Mouse (Mus musculus) intestine, postnatal 0 days (tissue): ENCODE results near the gene 1700129C05Rik. TPM values are rescaled to one million over a fixed set of nuclear protein-coding genes. Genes with fewer than 3 reads are reported as not detected.

Experiments
- ATAC-seq: fragments of 200-750 bp; cut with Nextera tagmentation; 2 replicates; pipeline ENCODE4 v1.8.0; 2017; ENCODE audit warnings: mild to moderate bottlenecking, moderate TSS enrichment, moderate library complexity
- H3K27ac ChIP-seq: fragments of 300-500 bp; sonication (generic); 2 replicates; pipeline ENCODE4 v1.5.1; 2014; ENCODE audit warnings: mild to moderate bottlenecking, low read depth, low read length, moderate library complexity
- H3K27me3 ChIP-seq: fragments of 300-500 bp; sonication (generic); replicated peaks from 2 replicates; pipeline ENCODE4 v1.6.1; 2014; ENCODE audit warnings: low read length, mixed read lengths; ENCODE audit not compliant: control insufficient read depth, insufficient read depth
- H3K36me3 ChIP-seq: fragments of 300-500 bp; sonication (generic); 2 replicates; pipeline ENCODE4 v1.6.1; 2014; ENCODE audit warnings: mild to moderate bottlenecking, moderate library complexity; ENCODE audit not compliant: control insufficient read depth, insufficient read depth
- H3K4me1 ChIP-seq: fragments of 300-500 bp; sonication (generic); replicated peaks from 2 replicates; pipeline ENCODE4 v1.6.1; 2014; ENCODE audit warnings: antibody characterized with exemption, low read length, mixed read lengths; ENCODE audit not compliant: control insufficient read depth, insufficient read depth
- H3K4me2 ChIP-seq: fragments of 300-500 bp; sonication (generic); replicated peaks from 2 replicates; pipeline ENCODE4 v1.6.1; 2014; ENCODE audit warnings: low read depth, mild to moderate bottlenecking, moderate library complexity
- H3K4me3 ChIP-seq: fragments of 300-500 bp; sonication (generic); 2 replicates; pipeline ENCODE4 v1.5.1; 2014; ENCODE audit warnings: low read depth, low read length
- H3K9ac ChIP-seq: fragments of 300-500 bp; sonication (generic); 2 replicates; pipeline ENCODE4 v1.6.1; 2014; ENCODE audit warnings: mild to moderate bottlenecking, low read depth, low read length
- H3K9me3 ChIP-seq: fragments of 300-500 bp; sonication (generic); 2 replicates; pipeline ENCODE4 v1.6.1; 2016; ENCODE audit warnings: mixed run types; ENCODE audit not compliant: control insufficient read depth
- CTCF ChIP-seq: sonication (generic); IDR thresholded peaks from 2 replicates; pipeline ENCODE4 v1.5.1; 2016; ENCODE audit warnings: low read depth, mild to moderate bottlenecking, control low read depth, antibody characterized with exemption, moderate library complexity
- WGBS: fragments of 180-500 bp; shearing (Covaris S2); extraction: QIAGEN DNeasy Blood & Tissue Kit; methylation state at CpG from one replicate; pipeline ENCODE4 v1.1.7; 2014; 5-methylcytosine and 5-hydroxymethylcytosine counted together
- polyA plus RNA-seq: library from polyadenylated mRNA; unstranded; fragments of >200 nt; fragmentation: Nextera tagmentation; extraction: Ambion mirVana; gene quantifications from 2 replicates; pipeline ENCODE4 v1.2.1, GENCODE M21; 2015

The 1700129C05Rik gene
- not detected in 2 replicates for polyA plus RNA-seq

DNA sequence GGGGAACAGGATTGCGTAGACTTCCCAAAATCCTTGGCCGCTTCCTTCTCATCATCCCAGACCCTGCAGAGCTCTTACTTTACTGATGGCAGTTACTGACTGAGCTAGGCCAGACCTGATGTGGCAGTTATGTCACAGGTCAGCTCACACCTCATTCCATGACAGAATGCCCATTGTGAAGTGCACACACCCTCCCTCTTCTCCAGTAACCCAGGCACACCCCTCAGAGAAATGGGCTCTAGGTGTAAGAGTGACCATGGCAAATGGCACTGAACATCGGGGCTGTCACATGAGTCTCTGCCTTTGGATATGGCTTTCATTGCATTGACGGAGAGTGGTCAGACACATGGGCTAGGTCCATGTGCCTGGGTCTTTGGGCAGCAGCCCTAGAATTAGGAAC lies at the start of gene 1700129C05Rik:
TSS of gene 1700129C05Rik (minus strand) at position 101 of the 400 bp plus-strand sequence.
- no peak for TF ChIP-seq CTCF

DNA sequence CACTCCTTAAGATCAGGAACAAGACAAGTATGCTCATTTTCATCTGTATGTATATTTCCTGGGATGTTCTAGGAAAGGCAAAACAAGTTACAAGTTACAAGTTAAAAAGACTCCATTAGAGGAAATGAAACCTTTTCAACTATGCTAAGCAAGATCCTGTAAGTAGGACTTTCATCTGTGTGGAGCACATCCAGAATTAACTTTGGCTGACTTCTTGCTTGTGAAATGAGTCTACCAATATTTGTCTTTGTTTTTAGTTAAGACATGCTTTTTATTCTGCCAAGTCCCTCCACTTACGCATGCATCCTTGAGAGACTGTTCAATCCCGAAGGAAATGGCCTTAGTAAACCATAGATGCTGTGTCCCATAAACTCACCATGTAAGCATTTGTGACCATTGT lies 43.4 kb upstream of the 1700129C05Rik start:
- Histone ChIP-seq H3K27ac (no peak overlapping the region), H3K27me3 (no peaks in the 10 kb centered on the region), H3K4me2 (no peak overlapping the region), H3K36me3 (no peaks in the 10 kb centered on the region), H3K4me3 (no peak overlapping the region), H3K4me1 (no peaks in the 10 kb centered on the region), H3K9me3 (no peaks in the 10 kb centered on the region), H3K9ac (no peak overlapping the region)
- TF ChIP-seq CTCF: no peak
- WGBS: 85% methylated on average over 2 of the region's 2 CpGs
- ATAC-seq: no peak

More for the DNA sequence above, at the start of gene 1700129C05Rik:
- H3K27me3 ChIP-seq: no peaks in the 10 kb centered on the region
- WGBS: 95% methylated on average over 4 of the region's 4 CpGs
- H3K36me3 ChIP-seq: no peaks in the 10 kb centered on the region
- H3K9me3 ChIP-seq: no peaks in the 10 kb centered on the region
- no peak for ATAC-seq
- H3K9ac ChIP-seq: no peak within 1 kb of the TSS
- no peak within 1 kb of the TSS for H3K4me3 ChIP-seq
- no peak within 1 kb of the TSS for H3K4me2 ChIP-seq
- H3K4me1 ChIP-seq: no peaks in the 10 kb centered on the region
- H3K27ac ChIP-seq: no peak within 1 kb of the TSS

DNA sequence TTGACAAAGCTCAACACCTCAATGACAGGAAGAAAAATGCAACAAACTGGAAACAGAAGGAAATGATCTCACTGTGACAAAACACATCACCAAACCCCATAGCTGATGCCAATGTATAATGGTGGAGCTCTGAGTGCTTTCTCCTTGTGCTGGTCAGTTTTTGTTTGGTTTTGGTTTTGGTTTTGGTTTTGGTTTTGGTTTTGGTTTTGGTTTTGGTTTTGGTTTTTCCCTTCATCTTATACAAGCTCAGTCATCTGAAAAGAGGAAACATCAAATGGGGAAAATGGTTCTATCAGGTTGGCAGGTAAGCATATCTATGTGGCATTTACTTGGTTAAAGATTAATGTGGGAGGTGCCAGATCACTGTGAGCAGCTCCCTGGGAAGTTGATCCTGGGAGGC lies 42.8 kb upstream of the 1700129C05Rik start:
- Histone ChIP-seq H3K27me3 (no peaks in the 10 kb centered on the region), H3K9ac (no peak overlapping the region), H3K9me3 (no peaks in the 10 kb centered on the region), H3K36me3 (no peaks in the 10 kb centered on the region), H3K4me1 (no peaks in the 10 kb centered on the region), H3K4me2 (no peak overlapping the region), H3K27ac (no peak overlapping the region), H3K4me3 (no peak overlapping the region)
- TF ChIP-seq CTCF: no peak
- no peak for ATAC-seq

DNA sequence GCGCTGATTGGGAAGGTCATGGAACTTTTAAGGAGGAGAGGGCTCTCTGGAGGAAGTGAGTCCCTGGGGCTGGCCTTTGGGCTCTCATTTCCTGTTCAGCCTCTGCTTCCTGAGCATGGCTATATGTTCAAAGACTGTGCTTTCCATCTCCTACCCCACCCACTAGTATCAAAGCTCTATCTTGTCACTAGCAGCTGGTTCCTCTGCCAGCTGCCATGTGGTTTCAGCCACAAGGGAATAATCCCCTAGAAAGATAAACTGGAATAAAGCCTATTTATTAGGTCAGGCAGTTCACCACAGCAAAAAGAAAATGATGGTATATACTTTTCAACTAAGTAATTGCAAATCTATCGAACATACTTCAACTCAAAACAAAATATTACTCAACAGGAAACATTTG lies 40.0 kb upstream of the 1700129C05Rik start:
- no peaks in the 10 kb centered on the region for H3K36me3 ChIP-seq
- no peak overlapping the region for H3K27ac ChIP-seq
- no peaks in the 10 kb centered on the region for H3K4me1 ChIP-seq
- no peak overlapping the region for H3K9ac ChIP-seq
- no peak for TF ChIP-seq CTCF
- no peaks in the 10 kb centered on the region for H3K27me3 ChIP-seq
- no peak for ATAC-seq
- H3K9me3 ChIP-seq: no peaks in the 10 kb centered on the region
- no peak overlapping the region for H3K4me2 ChIP-seq
- no peak overlapping the region for H3K4me3 ChIP-seq
- WGBS: 78% methylated on average over 2 of the region's 2 CpGs

DNA sequence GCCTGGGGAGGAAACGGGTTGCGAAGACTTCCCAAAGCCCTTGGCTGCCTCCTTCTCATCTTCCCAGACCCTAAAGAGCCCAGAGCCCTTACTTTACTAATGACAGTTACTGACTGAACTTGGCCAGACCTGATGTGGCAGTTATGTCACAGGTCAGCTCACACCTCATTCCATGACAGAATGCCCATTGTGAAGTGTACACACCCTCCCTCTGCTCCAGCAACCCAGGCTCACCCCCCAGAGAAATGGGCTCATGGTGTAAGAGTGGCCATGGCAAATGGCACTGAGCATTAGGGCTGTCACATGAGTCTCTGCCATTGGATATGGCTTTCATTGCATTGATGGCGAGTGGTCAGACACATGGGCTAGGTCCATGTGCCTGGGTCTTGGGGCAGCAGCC lies 36.0 kb upstream of the 1700129C05Rik start, which contains the start of gene Gm5142:
TSS of gene Gm5142 (minus strand) at position 101 of the 400 bp plus-strand sequence.
- Histone ChIP-seq H3K9me3 (no peaks in the 10 kb centered on the region), H3K4me1 (no peaks in the 10 kb centered on the region)

DNA sequence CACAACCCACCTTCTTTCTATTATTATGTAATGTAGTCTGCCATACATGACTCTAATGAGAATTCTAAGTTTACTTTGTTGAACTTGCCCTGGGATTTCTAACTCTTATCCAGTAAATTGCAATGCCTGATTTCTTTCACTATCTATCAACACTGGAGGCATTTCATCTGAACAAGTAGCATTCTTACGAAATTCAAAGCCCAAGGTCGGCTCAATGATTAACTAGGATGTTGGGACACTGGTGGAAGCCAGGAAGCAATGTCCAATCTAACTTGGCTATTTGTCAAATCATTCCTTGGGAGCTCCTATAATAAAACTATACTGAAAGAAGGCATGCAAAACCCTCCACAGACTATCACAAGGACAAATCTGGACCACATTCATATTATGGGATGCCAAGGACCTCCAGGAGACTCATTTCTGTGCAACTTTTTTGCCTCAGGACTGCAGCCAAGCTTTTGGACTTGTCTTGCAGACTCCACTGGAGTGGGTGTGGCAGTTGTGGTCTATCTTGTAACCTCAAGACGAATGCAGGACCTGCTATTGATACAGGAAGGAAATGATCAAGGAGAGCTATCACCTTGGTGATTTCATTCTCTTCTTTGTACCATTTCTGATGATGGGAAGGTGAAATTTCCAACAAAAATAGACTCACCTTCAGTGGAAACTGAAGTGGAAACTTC lies 14.5 kb upstream of the 1700129C05Rik start:
- Histone ChIP-seq H3K9me3 (no peaks in the 10 kb centered on the region), H3K4me2 (no peak overlapping the region), H3K36me3 (no peaks in the 10 kb centered on the region), H3K4me3 (no peak overlapping the region), H3K4me1 (no peaks in the 10 kb centered on the region), H3K27me3 (no peaks in the 10 kb centered on the region), H3K27ac (no peak overlapping the region), H3K9ac (no peak overlapping the region)
- ATAC-seq: peak; percentile 83
- TF ChIP-seq CTCF: no peak
- WGBS: 27% methylated on average over 3 of the region's 3 CpGs

More for the DNA sequence above, 36.0 kb upstream of the 1700129C05Rik start, which contains the start of gene Gm5142:
- ATAC-seq: no peak
- TF ChIP-seq CTCF: no peak
- Histone ChIP-seq H3K4me3 (no peak within 1 kb of the TSS), H3K9ac (no peak within 1 kb of the TSS), H3K4me2 (no peak within 1 kb of the TSS), H3K27ac (no peak within 1 kb of the TSS), H3K27me3 (no peaks in the 10 kb centered on the region), H3K36me3 (no peaks in the 10 kb centered on the region)
- WGBS: 87% methylated on average over 3 of the region's 3 CpGs
